Comparison of ENCODE assay signal across 8 mouse cellular contexts in genomic region chr10:13868371-13869321, GRCm38 (mm10). TPM values are rescaled to one million over a fixed set of nuclear protein-coding genes. Genes with fewer than 3 reads are reported as not detected.
DNase-seq lines count a peak whose midpoint lies in the region; ATAC-seq and TF ChIP-seq lines count a peak whose summit lies in the region.

Gene Aig1, minus strand, starts transcription at chr10:13868980.

- H3K27ac ChIP-seq in heart, embryonic 12.5 days (ENCODE audit: poor library complexity, severe bottlenecking) = peak within 1 kb of the TSS; percentile 72
- peak within 1 kb of the TSS; percentile 66 for H3K27ac ChIP-seq in kidney, embryonic 16.5 days (ENCODE audit: low read length)
- H3K27ac ChIP-seq in limb, embryonic 15.5 days = peak within 1 kb of the TSS; percentile 43; the same call in 1 of the 2 replicates
- H3K27ac ChIP-seq in midbrain, embryonic 16.5 days (ENCODE audit: low read length) = peak within 1 kb of the TSS; percentile 85
- H3K27ac ChIP-seq in spleen, adult 2 months (ENCODE audit: insufficient read depth, low read length) = peak within 1 kb of the TSS; percentile 32; the same call in 1 of the 2 replicates

- H3K4me3 ChIP-seq in heart, embryonic 12.5 days = peak within 1 kb of the TSS; percentile 94
- peak within 1 kb of the TSS; percentile 77 for H3K4me3 ChIP-seq in kidney, embryonic 16.5 days (ENCODE audit: low read length)
- H3K4me3 ChIP-seq in limb, embryonic 15.5 days = peak within 1 kb of the TSS; percentile 68
- H3K4me3 ChIP-seq in midbrain, embryonic 16.5 days (ENCODE audit: low read depth, low read length) = peak within 1 kb of the TSS; percentile 69
- H3K4me3 ChIP-seq in spleen, adult 2 months (ENCODE audit: extremely low read depth, insufficient read depth, insufficient read length) = peak within 1 kb of the TSS; percentile 62

- WGBS in heart, embryonic 12.5 days = 5% methylated on average over 62 of the region's 77 CpGs
- 3% methylated on average over 68 of the region's 77 CpGs for WGBS in kidney, embryonic 16.5 days
- WGBS in limb, embryonic 15.5 days = 3% methylated on average over 75 of the region's 77 CpGs
- WGBS in midbrain, embryonic 16.5 days = under 1% methylated on average over 62 of the region's 77 CpGs
- WGBS in spleen, adult 2 months = 2% methylated on average over 70 of the region's 77 CpGs

- peak within 1 kb of the TSS; percentile 86 for H3K9ac ChIP-seq in heart, embryonic 12.5 days
- H3K9ac ChIP-seq in kidney, embryonic 16.5 days (replicated peaks; ENCODE audit: low read length) = peak within 1 kb of the TSS; percentile 89
- H3K9ac ChIP-seq in limb, embryonic 15.5 days = peak within 1 kb of the TSS; percentile 57
- H3K9ac ChIP-seq in midbrain, embryonic 16.5 days (ENCODE audit: low read depth, low read length) = peak within 1 kb of the TSS; percentile 88

- H3K9me3 ChIP-seq in heart, embryonic 12.5 days (replicated peaks) = no peaks in the 10 kb centered on the region
- H3K9me3 ChIP-seq in kidney, embryonic 16.5 days (ENCODE audit: low read length) = no peaks in the 10 kb centered on the region
- H3K9me3 ChIP-seq in limb, embryonic 15.5 days = no peaks in the 10 kb centered on the region
- H3K9me3 ChIP-seq in midbrain, embryonic 16.5 days (replicated peaks; ENCODE audit: control insufficient read depth, low read length, poor library complexity, severe bottlenecking) = no peaks in the 10 kb centered on the region

- H3K4me2 ChIP-seq in heart, embryonic 12.5 days = peak within 1 kb of the TSS; percentile 92
- H3K4me2 ChIP-seq in kidney, embryonic 16.5 days (replicated peaks; ENCODE audit: low read depth, low read length) = peak within 1 kb of the TSS; percentile 84
- peak within 1 kb of the TSS; percentile 89 for H3K4me2 ChIP-seq in limb, embryonic 15.5 days
- H3K4me2 ChIP-seq in midbrain, embryonic 16.5 days (ENCODE audit: low read length) = peak within 1 kb of the TSS; percentile 68

- H3K4me1 ChIP-seq in heart, embryonic 12.5 days (replicated peaks) = peaks cover 22% of the 10 kb centered on the region
- peaks cover 11% of the 10 kb centered on the region for H3K4me1 ChIP-seq in kidney, embryonic 16.5 days (ENCODE audit: insufficient read depth, low read length)
- H3K4me1 ChIP-seq in limb, embryonic 15.5 days = peaks cover 13% of the 10 kb centered on the region
- peaks cover 9% of the 10 kb centered on the region; the same call in 1 of the 2 replicates for H3K4me1 ChIP-seq in midbrain, embryonic 16.5 days (ENCODE audit: control insufficient read depth, insufficient read depth, low read length)
- H3K4me1 ChIP-seq in spleen, adult 2 months (ENCODE audit: control insufficient read depth, insufficient read depth, insufficient read length) = peaks cover 4% of the 10 kb centered on the region; the same call in 1 of the 2 replicates

- peak; percentile 97 for ATAC-seq in erythroblast, adult 5-6 weeks (replicated peaks; ENCODE audit: low FRiP score, poor library complexity, severe bottlenecking)
- peak; percentile 94 for ATAC-seq in heart, embryonic 12.5 days (ENCODE audit: insufficient number of reproducible peaks, low FRiP score)
- ATAC-seq in kidney, embryonic 16.5 days (ENCODE audit: low FRiP score, low TSS enrichment) = peak; percentile 91
- ATAC-seq in limb, embryonic 15.5 days (ENCODE audit: insufficient number of reproducible peaks, low FRiP score, low TSS enrichment, low read depth) = peak; percentile 55; the same call in 1 of the 2 replicates
- peak; percentile 97 for ATAC-seq in midbrain, embryonic 16.5 days

- TF ChIP-seq CTCF in spleen, adult 2 months (IDR thresholded peaks at IDR 0.05; ENCODE audit: extremely low read depth, insufficient read depth, insufficient read length, insufficient replicate concordance) = no peak

- no peaks in the 10 kb centered on the region for H3K27me3 ChIP-seq in heart, embryonic 12.5 days (replicated peaks)
- H3K27me3 ChIP-seq in kidney, embryonic 16.5 days (ENCODE audit: insufficient read depth, low read length) = no peaks in the 10 kb centered on the region
- no peaks in the 10 kb centered on the region for H3K27me3 ChIP-seq in limb, embryonic 15.5 days
- H3K27me3 ChIP-seq in midbrain, embryonic 16.5 days (ENCODE audit: control insufficient read depth, insufficient read depth, low read depth, low read length) = no peaks in the 10 kb centered on the region
- no peaks in the 10 kb centered on the region for H3K27me3 ChIP-seq in spleen, adult 2 months (ENCODE audit: control insufficient read depth, insufficient read depth, low read length)

- TF ChIP-seq POLR2A in spleen, adult 2 months (IDR thresholded peaks at IDR 0.05; ENCODE audit: low read depth, low read length) = no peak

- DNase-seq in 3134 (ENCODE audit: extremely low read depth, insufficient read length, low spot score) = peak; percentile 2
- peak; percentile 94 for DNase-seq in brain, adult 2 months (ENCODE audit: low read depth, low spot score)
- DNase-seq in spleen, adult 2 months (ENCODE audit: low read depth in 1 of 2, low spot score in 2 of 2) = peak; percentile 49 to 79

- H3K36me3 ChIP-seq in heart, embryonic 12.5 days = no peaks in the 10 kb centered on the region
- no peaks in the 10 kb centered on the region for H3K36me3 ChIP-seq in kidney, embryonic 16.5 days (ENCODE audit: insufficient read depth, low read length)
- H3K36me3 ChIP-seq in limb, embryonic 15.5 days = no peaks in the 10 kb centered on the region
- no peaks in the 10 kb centered on the region for H3K36me3 ChIP-seq in midbrain, embryonic 16.5 days (ENCODE audit: control insufficient read depth, insufficient read depth, low read length)
- H3K36me3 ChIP-seq in spleen, adult 2 months (ENCODE audit: control insufficient read depth, insufficient read depth, low read length) = no peaks in the 10 kb centered on the region

RNA-seq across cellular contexts. Expression of gene Aig1, which starts in this region (rescaled TPM):
- 3.1 and 10.4 TPM in 2 replicates for total RNA-seq in erythroblast, adult 5-6 weeks (2015; ENCODE audit: low replicate concordance)
- 0.14 and 2.2 TPM in 2 replicates for total RNA-seq in erythroblast, adult 5-6 weeks (2017; ENCODE audit: low replicate concordance)
- polyA plus RNA-seq in heart, embryonic 12.5 days (2016; fragmentation: Nextera tagmentation; extraction: Ambion mirVana) = 46.6 and 48.2 TPM in 2 replicates
- 53.2 and 56.8 TPM in 2 replicates for polyA plus RNA-seq in kidney, embryonic 16.5 days (2015; fragmentation: Nextera tagmentation; extraction: Ambion mirVana)
- polyA plus RNA-seq in limb, embryonic 15.5 days (2015; fragmentation: Nextera tagmentation; extraction: Ambion mirVana) = 27.6 and 33.8 TPM in 2 replicates
- polyA plus RNA-seq in midbrain, embryonic 16.5 days (2015; fragmentation: Nextera tagmentation; extraction: Ambion mirVana) = 89.9 and 96.1 TPM in 2 replicates
- 12.1 and 13.7 TPM in 2 replicates for polyA plus RNA-seq in spleen, adult 2 months (2012; rRNA removed)

Comparison
In these comparisons a context has a peak if more than half of its experiments do, and no peak if none do; other contexts are left out.
1. Peak in every context shown above with its lines: DNase-seq, ATAC-seq, H3K4me3 ChIP-seq and H3K27ac ChIP-seq.
2. DNase-seq: peak in every context shown above with its lines; median percentile 94 in brain, adult 2 months; 64 in spleen, adult 2 months; 2 in 3134.
3. H3K27ac ChIP-seq: peak in every context shown above with its lines; median percentile 85 in midbrain, embryonic 16.5 days; 72 in heart, embryonic 12.5 days; 66 in kidney, embryonic 16.5 days; 43 in limb, embryonic 15.5 days; 32 in spleen, adult 2 months.